Mouse (Mus musculus): ENCODE measurements around the gene Clec16a.

- TF ChIP-seq POLR2A (IDR thresholded peaks at IDR 0.05; ENCODE audit: low read depth, low read length) (no peak), CTCF (conservative IDR thresholded peaks at IDR 0.05; ENCODE audit: insufficient read depth, insufficient read length, low read depth, low read length) (no peak)
Measured at GRCm38 (mm10) chr16:10668453-10668852, 123.3 kb downstream of the Clec16a start.

Data from kidney, adult 2 months (tissue).